Mouse (Mus musculus) B cell, adult 2 months (primary cell): ENCODE measurements around the gene Susd4.

Experiments used
- DNase-seq, 2 experiments: peaks; one replicate each; pipeline ENCODE4 v3.0.0; 2022

The Susd4 gene

GRCm38 (mm10) chr1:182861671-182862358, 98.2 kb downstream of the Susd4 start:
- DNase-seq = no peak

GRCm38 (mm10) chr1:182863396-182863795, 99.7 kb downstream of the Susd4 start:
- DNase-seq = no peak

- DNase-seq = no peak
Observed at GRCm38 (mm10) chr1:182867886-182868285, 104.2 kb downstream of the Susd4 start.

GRCm38 (mm10) chr1:182868432-182869113, 104.9 kb downstream of the Susd4 start:
- DNase-seq = peak in 1 of 2 experiments; percentile 9

- DNase-seq = no peak
Observed at GRCm38 (mm10) chr1:182869114-182869456, 105.4 kb downstream of the Susd4 start.

GRCm38 (mm10) chr1:182878156-182878555, 114.5 kb downstream of the Susd4 start:
- DNase-seq = no peak

- DNase-seq = no peak
Observed at GRCm38 (mm10) chr1:182878719-182879118, 115.1 kb downstream of the Susd4 start.

- DNase-seq = no peak
Observed at GRCm38 (mm10) chr1:182881246-182881645, 117.6 kb downstream of the Susd4 start.

- no peak for DNase-seq
Observed at GRCm38 (mm10) chr1:182882611-182883010, 119.0 kb downstream of the Susd4 start.

- peak; percentile 34 to 43 for DNase-seq
Observed at GRCm38 (mm10) chr1:182895698-182896097, 132.0 kb downstream of the Susd4 start.

GRCm38 (mm10) chr1:182897071-182897470, 133.4 kb downstream of the Susd4 start:
- no peak for DNase-seq

- no peak for DNase-seq
Observed at GRCm38 (mm10) chr1:182897506-182898138, 134.0 kb downstream of the Susd4 start.

- no peak for DNase-seq
Observed at GRCm38 (mm10) chr1:182902095-182902494, 138.4 kb downstream of the Susd4 start.

GRCm38 (mm10) chr1:182902906-182903305, 139.2 kb downstream of the Susd4 start:
- no peak for DNase-seq

GRCm38 (mm10) chr1:182905669-182906068, 142.0 kb downstream of the Susd4 start:
- no peak for DNase-seq

GRCm38 (mm10) chr1:182908050-182909036, 144.7 kb downstream of the Susd4 start:
- no peak for DNase-seq

GRCm38 (mm10) chr1:182909066-182909465, 145.4 kb downstream of the Susd4 start:
- DNase-seq = no peak

GRCm38 (mm10) chr1:182909596-182909995, 145.9 kb downstream of the Susd4 start:
- no peak for DNase-seq

- no peak for DNase-seq
Observed at GRCm38 (mm10) chr1:182912591-182912990, 148.9 kb downstream of the Susd4 start.

GRCm38 (mm10) chr1:182914121-182914908, 150.7 kb downstream of the Susd4 start:
- DNase-seq = no peak

GRCm38 (mm10) chr1:182916166-182916565, 152.5 kb downstream of the Susd4 start:
- DNase-seq = no peak
